Mouse (Mus musculus): ENCODE measurements around the gene Pex5. TPM values are rescaled to one million over a fixed set of nuclear protein-coding genes. Genes with fewer than 3 reads are reported as not detected.
A peak's percentile ranks its signal among the peaks of the same experiment; 100 is the strongest.

Gene Pex5
- polyA plus RNA-seq, 1 experiment from 2014 or later = 28.5 TPM

- no peak overlapping the region for H3K9ac ChIP-seq (replicated peaks; ENCODE audit: low read depth)
- WGBS = 29% methylated on average over 1 of the region's 1 CpGs
- ATAC-seq (peak; percentile 55), DNase-seq (ENCODE audit: low spot score) (peak; percentile 67)
- H3K27ac ChIP-seq (ENCODE audit: low read length) = no peak overlapping the region
- no peaks in the 10 kb centered on the region for H3K4me1 ChIP-seq (ENCODE audit: insufficient read depth, low read depth, low read length)
- no peaks in the 10 kb centered on the region for H3K9me3 ChIP-seq (ENCODE audit: low read length)
- H3K36me3 ChIP-seq (ENCODE audit: insufficient read depth, low read length) = no peaks in the 10 kb centered on the region
- H3K4me3 ChIP-seq (ENCODE audit: low read depth, low read length) = no peak overlapping the region
- H3K4me2 ChIP-seq (replicated peaks; ENCODE audit: low read depth, low read length) = no peak overlapping the region
- TF ChIP-seq EP300 (IDR thresholded peaks at IDR 0.05) = no peak
- no peak for TF ChIP-seq CTCF (IDR thresholded peaks at IDR 0.05)
- H3K27me3 ChIP-seq (replicated peaks; ENCODE audit: insufficient read depth, low read length) = no peaks in the 10 kb centered on the region
Observed at GRCm38 (mm10) chr6:124424068-124424498, 9.2 kb upstream of the Pex5 start.

DNA sequence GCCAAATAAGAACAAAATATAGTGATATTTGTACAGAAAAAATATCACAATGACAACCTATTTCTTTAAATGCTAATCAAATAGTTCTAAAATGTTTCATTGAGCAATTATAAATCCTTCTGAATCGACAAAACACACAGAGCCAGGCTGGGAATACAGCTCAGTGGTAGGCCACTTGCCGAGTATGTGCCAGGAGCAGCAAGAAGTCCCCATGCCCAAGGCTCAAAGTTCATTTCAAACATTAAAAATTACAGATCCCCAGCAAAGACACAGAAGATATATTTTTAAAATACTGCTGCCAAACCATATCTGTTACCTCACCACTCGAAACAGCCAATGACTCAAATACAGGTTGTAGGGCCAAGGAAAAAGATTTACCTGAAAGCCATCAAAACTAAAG, 3.8 kb upstream of the Pex5 start:
- no peak overlapping the region for H3K4me2 ChIP-seq (replicated peaks; ENCODE audit: low read depth, low read length)
- no peak overlapping the region for H3K9ac ChIP-seq (replicated peaks; ENCODE audit: low read depth)
- H3K9me3 ChIP-seq (ENCODE audit: low read length) = no peaks in the 10 kb centered on the region
- no peaks in the 10 kb centered on the region for H3K27me3 ChIP-seq (replicated peaks; ENCODE audit: insufficient read depth, low read length)
- no peak overlapping the region for H3K4me3 ChIP-seq (ENCODE audit: low read depth, low read length)
- H3K4me1 ChIP-seq (ENCODE audit: insufficient read depth, low read depth, low read length) = no peaks in the 10 kb centered on the region
- H3K36me3 ChIP-seq (ENCODE audit: insufficient read depth, low read length) = no peaks in the 10 kb centered on the region
- DNase-seq (ENCODE audit: low spot score) = no peak
- ATAC-seq = no peak
- no peak for TF ChIP-seq EP300 (IDR thresholded peaks at IDR 0.05)
- no peak for TF ChIP-seq CTCF (IDR thresholded peaks at IDR 0.05)
- no peak overlapping the region for H3K27ac ChIP-seq (ENCODE audit: low read length)
- WGBS = 78% methylated on average over 3 of the region's 3 CpGs

DNA sequence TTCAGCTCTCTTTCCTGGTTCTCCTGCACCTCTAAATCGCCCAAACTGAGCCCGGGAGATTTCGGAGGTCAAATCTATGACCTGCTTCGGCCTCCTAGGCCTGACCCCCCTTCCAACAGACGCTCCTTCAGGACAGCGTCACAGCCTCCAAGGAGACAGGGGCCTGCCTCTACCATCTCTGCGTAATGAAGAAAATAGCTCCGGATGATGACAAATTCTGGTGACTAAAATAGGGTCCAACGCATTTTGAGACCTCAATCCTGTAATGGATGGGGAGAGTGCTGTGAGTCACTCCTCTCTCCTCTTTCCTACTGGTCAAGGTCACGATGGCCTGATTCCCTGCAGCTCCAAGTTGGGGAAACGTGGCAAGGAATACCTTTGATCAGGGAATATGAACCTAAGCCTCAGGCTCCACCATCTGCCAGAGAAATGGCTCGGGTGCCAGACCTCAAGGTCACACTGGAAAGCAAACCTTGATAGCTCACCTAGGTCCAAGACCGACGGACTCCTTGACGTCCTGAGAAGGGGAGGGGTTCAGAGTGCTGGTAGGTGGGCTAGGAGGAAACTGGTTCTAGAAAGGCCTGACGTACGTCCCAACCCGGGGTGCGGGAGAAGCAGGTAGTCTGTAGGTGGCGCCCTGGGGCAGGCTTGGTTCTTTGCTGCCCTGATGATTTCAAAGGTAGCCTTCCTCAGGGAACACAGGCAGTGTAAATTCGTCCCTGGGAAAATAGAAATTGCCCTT, 651 bp upstream of the Pex5 start:
- Histone ChIP-seq H3K4me3 (ENCODE audit: low read depth, low read length) (peak overlapping the region; percentile 67), H3K4me1 (ENCODE audit: insufficient read depth, low read depth, low read length) (no peaks in the 10 kb centered on the region), H3K36me3 (ENCODE audit: insufficient read depth, low read length) (no peaks in the 10 kb centered on the region), H3K9me3 (ENCODE audit: low read length) (no peaks in the 10 kb centered on the region), H3K9ac (replicated peaks; ENCODE audit: low read depth) (peak overlapping the region; percentile 56), H3K27me3 (replicated peaks; ENCODE audit: insufficient read depth, low read length) (no peaks in the 10 kb centered on the region), H3K4me2 (replicated peaks; ENCODE audit: low read depth, low read length) (peak overlapping the region; percentile 61), H3K27ac (ENCODE audit: low read length) (peak overlapping the region; percentile 74)
- TF ChIP-seq EP300 (IDR thresholded peaks at IDR 0.05) (no peak), CTCF (IDR thresholded peaks at IDR 0.05) (peak; percentile 79)
- DNase-seq (ENCODE audit: low spot score) (peak; percentile 81), ATAC-seq (peak; percentile 45)
- WGBS = 5% methylated on average over 21 of the region's 21 CpGs

- H3K27ac ChIP-seq (ENCODE audit: low read length) = peak overlapping the region; percentile 74
- TF ChIP-seq CTCF (IDR thresholded peaks at IDR 0.05) (no peak), EP300 (IDR thresholded peaks at IDR 0.05) (no peak)
- ATAC-seq (peak; percentile 36), DNase-seq (ENCODE audit: low spot score) (peak; percentile 56)
- H3K27me3 ChIP-seq (replicated peaks; ENCODE audit: insufficient read depth, low read length) = no peaks in the 10 kb centered on the region
- H3K9ac ChIP-seq (replicated peaks; ENCODE audit: low read depth) = peak overlapping the region; percentile 56
- H3K36me3 ChIP-seq (ENCODE audit: insufficient read depth, low read length) = no peaks in the 10 kb centered on the region
- peak overlapping the region; percentile 61 for H3K4me2 ChIP-seq (replicated peaks; ENCODE audit: low read depth, low read length)
- no peaks in the 10 kb centered on the region for H3K9me3 ChIP-seq (ENCODE audit: low read length)
- peak overlapping the region; percentile 67 for H3K4me3 ChIP-seq (ENCODE audit: low read depth, low read length)
- 3% methylated on average over 31 of the region's 45 CpGs for WGBS
- no peaks in the 10 kb centered on the region for H3K4me1 ChIP-seq (ENCODE audit: insufficient read depth, low read depth, low read length)
Observed at GRCm38 (mm10) chr6:124414150-124414926, 529 bp downstream of the Pex5 start.

- Histone ChIP-seq H3K27me3 (replicated peaks; ENCODE audit: insufficient read depth, low read length) (no peaks in the 10 kb centered on the region), H3K4me1 (ENCODE audit: insufficient read depth, low read depth, low read length) (no peaks in the 10 kb centered on the region), H3K27ac (ENCODE audit: low read length) (no peak overlapping the region), H3K9me3 (ENCODE audit: low read length) (no peaks in the 10 kb centered on the region), H3K9ac (replicated peaks; ENCODE audit: low read depth) (0 out of 2 replicates have a peak overlapping the region, but pooled peaks have one; percentile 56), H3K4me3 (ENCODE audit: low read depth, low read length) (peak overlapping the region; percentile 67), H3K4me2 (replicated peaks; ENCODE audit: low read depth, low read length) (peak overlapping the region; percentile 61), H3K36me3 (ENCODE audit: insufficient read depth, low read length) (no peaks in the 10 kb centered on the region)
- whole genome bisulfite sequencing = 44% methylated on average over 3 of the region's 3 CpGs
- DNase-seq (ENCODE audit: low spot score) (no peak), ATAC-seq (no peak)
- TF ChIP-seq EP300 (IDR thresholded peaks at IDR 0.05) (no peak), CTCF (IDR thresholded peaks at IDR 0.05) (no peak)
Observed at GRCm38 (mm10) chr6:124413770-124414149, 1.1 kb downstream of the Pex5 start.

GRCm38 (mm10) chr6:124408355-124408754, 6.5 kb downstream of the Pex5 start:
- WGBS = 87% methylated on average over 5 of the region's 5 CpGs
- DNase-seq (ENCODE audit: low spot score) = no peak
- Histone ChIP-seq H3K9me3 (ENCODE audit: low read length) (no peaks in the 10 kb centered on the region), H3K27me3 (replicated peaks; ENCODE audit: insufficient read depth, low read length) (no peaks in the 10 kb centered on the region), H3K36me3 (ENCODE audit: insufficient read depth, low read length) (peaks cover 20% of the 10 kb centered on the region), H3K9ac (replicated peaks; ENCODE audit: low read depth) (no peak overlapping the region), H3K27ac (ENCODE audit: low read length) (no peak overlapping the region), H3K4me1 (ENCODE audit: insufficient read depth, low read depth, low read length) (no peaks in the 10 kb centered on the region), H3K4me3 (ENCODE audit: low read depth, low read length) (no peak overlapping the region), H3K4me2 (replicated peaks; ENCODE audit: low read depth, low read length) (no peak overlapping the region)
- no peak for ATAC-seq
- no peak for TF ChIP-seq EP300 (IDR thresholded peaks at IDR 0.05)
- no peak for TF ChIP-seq CTCF (IDR thresholded peaks at IDR 0.05)
